Mouse (Mus musculus) liver, adult 2 months (tissue): ENCODE measurements at regions not wholly inside any gene's neighbourhood (a gene's known extent, or its start where the extent isn't known, plus 50 kb on each side); places are given as distances from the start of the nearest gene placed in this dataset.

Experiments used
- DNase-seq: peaks from one replicate; pipeline ENCODE4 v3.0.0-alpha.2; 2011; ENCODE audit warnings: low read depth, low spot score; ENCODE audit errors: extremely low read depth
- H3K27ac ChIP-seq: fragments of 200-500 bp; replicated peaks from 2 replicates; pipeline ENCODE4 v1.5.1; 2012; ENCODE audit warnings: low read depth, mild to moderate bottlenecking, control low read depth, inconsistent platforms, low read length; ENCODE audit not compliant: insufficient read depth
- H3K27me3 ChIP-seq: fragments of 200-500 bp; 2 replicates; pipeline ENCODE4 v1.6.1; 2012; ENCODE audit warnings: mild to moderate bottlenecking, moderate library complexity, low read length, inconsistent platforms; ENCODE audit not compliant: control insufficient read depth, insufficient read depth
- H3K36me3 ChIP-seq: fragments of 200-500 bp; 2 replicates; pipeline ENCODE4 v1.6.1; 2012; ENCODE audit warnings: low read length, inconsistent platforms; ENCODE audit not compliant: control insufficient read depth, insufficient read depth
- H3K4me1 ChIP-seq: fragments of 200-500 bp; 2 replicates; pipeline ENCODE4 v1.6.1; 2011; ENCODE audit warnings: low read length; ENCODE audit not compliant: control insufficient read depth, insufficient read depth
- H3K4me3 ChIP-seq: fragments of 200-500 bp; 2 replicates; pipeline ENCODE4 v1.5.1; 2011; ENCODE audit warnings: low read depth, mild to moderate bottlenecking, control low read depth, low read length, moderate library complexity; ENCODE audit not compliant: insufficient read depth
- H3K79me2 ChIP-seq: fragments of 200-500 bp; 2 replicates; pipeline ENCODE4 v1.6.1; 2012; ENCODE audit warnings: inconsistent platforms, mild to moderate bottlenecking, low read length, moderate library complexity; ENCODE audit not compliant: control insufficient read depth, insufficient read depth
- H3K9ac ChIP-seq: fragments of 200-500 bp; 2 replicates; pipeline ENCODE4 v1.6.1; 2012; ENCODE audit warnings: low read depth, mild to moderate bottlenecking, control low read depth, inconsistent platforms, low read length
- CTCF ChIP-seq: fragments of 200-500 bp; IDR thresholded peaks from 2 replicates; pipeline ENCODE4 v1.5.1; 2011; ENCODE audit warnings: low read depth, low read length, control low read depth
- POLR2A ChIP-seq: fragments of 200-500 bp; IDR thresholded peaks from 2 replicates; pipeline ENCODE4 v1.6.1; 2011; ENCODE audit warnings: low read length, control low read depth; ENCODE audit not compliant: insufficient read depth; ENCODE audit errors: extremely low read depth
- WGBS: fragments of 180-500 bp; shearing (Covaris S2); methylation state at CpG from one replicate; pipeline ENCODE4 v1.1.7; 2018; 5-methylcytosine and 5-hydroxymethylcytosine counted together

DNA sequence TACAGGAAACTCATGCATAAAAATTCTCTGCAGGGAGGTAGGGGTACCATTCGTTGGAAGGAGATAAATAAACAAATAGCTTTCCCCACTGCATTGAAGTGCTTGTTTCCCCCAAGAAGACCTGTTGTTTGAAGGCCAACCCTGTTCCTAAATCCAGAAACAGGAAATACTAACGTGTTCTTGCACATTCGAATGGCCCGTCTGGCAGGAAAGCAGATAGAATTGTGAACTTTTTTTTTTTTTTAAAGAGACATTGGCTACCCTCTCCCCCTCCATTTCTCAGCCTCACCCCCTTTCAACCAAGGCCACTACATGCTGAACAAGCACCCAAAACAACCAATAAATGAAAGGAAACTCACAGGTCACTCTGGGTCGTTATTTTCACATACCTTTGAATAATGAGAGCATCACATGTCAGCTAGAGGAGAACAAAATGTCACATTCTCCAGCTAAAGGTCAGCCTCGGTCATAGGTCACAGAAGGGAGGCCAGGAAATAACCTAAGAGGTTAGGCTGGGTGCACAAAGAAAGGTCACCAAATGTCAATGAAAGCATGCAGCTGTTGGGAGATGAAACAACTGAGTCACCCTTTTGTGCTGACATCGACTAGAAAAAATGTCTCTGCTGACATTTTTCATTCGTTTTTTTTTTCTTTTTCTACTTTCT lies 250.8 kb upstream of the Usp25 start:
- WGBS, result 19% methylated on average over 8 of the region's 8 CpGs
- Histone ChIP-seq H3K4me1 (peaks cover 2% of the 10 kb centered on the region; the same call in 1 of the 2 replicates), H3K27ac (no peak overlapping the region), H3K9ac (no peak overlapping the region), H3K79me2 (no peaks in the 10 kb centered on the region), H3K4me3 (no peak overlapping the region), H3K27me3 (no peaks in the 10 kb centered on the region), H3K36me3 (no peaks in the 10 kb centered on the region)
- no peak for TF ChIP-seq CTCF
- no peak for TF ChIP-seq POLR2A
- peak; percentile 71 for DNase-seq

DNA sequence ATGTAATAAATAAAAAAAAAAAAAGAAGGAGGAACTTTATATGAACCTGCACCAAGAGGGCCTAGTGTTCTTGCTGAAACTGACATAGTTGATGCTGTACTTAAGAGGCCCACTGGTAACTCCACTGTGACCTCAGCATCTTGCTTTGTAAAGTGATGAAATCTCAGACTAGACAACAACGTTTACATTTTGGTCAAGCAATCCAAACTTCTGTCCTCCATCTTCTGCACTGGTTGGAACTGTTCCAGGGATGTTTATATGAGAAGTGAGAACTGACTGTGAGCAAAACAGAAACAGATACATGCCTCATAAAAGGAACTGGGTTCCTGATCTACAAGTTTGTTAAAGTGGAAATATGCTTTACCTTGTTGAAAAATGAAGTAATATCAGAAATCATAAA lies 251.7 kb upstream of the Usp25 start:
- peak; percentile 31 for DNase-seq
- Histone ChIP-seq H3K79me2 (no peaks in the 10 kb centered on the region), H3K27me3 (no peaks in the 10 kb centered on the region), H3K9ac (no peak overlapping the region), H3K4me1 (peaks cover 2% of the 10 kb centered on the region; the same call in 1 of the 2 replicates), H3K36me3 (no peaks in the 10 kb centered on the region), H3K4me3 (no peak overlapping the region), H3K27ac (no peak overlapping the region)
- 55% methylated on average over 1 of the region's 1 CpGs for WGBS
- no peak for TF ChIP-seq CTCF
- no peak for TF ChIP-seq POLR2A

DNA sequence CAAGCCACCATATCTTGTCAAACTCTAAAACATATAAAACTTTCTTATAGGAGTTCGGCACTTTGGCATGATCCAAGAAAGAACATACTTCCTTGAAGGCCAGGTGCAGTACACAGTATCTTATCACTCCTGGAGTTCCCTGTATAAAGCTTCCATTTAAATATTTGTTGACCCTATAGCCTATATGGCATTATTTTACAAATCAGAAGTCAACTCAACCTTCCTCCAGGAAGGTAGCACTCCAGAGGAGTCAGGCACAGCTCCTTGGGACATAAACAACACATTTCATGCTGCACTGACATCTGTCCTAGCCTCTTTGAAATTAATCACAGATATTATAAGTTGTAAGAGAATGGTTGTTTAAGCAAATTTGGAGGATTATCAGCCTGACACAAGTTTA lies 252.5 kb upstream of the Usp25 start:
- H3K4me3 ChIP-seq, result no peak overlapping the region
- no peaks in the 10 kb centered on the region for H3K79me2 ChIP-seq
- TF ChIP-seq POLR2A (no peak), CTCF (no peak)
- WGBS, result 92% methylated on average over 1 of the region's 1 CpGs
- no peaks in the 10 kb centered on the region for H3K27me3 ChIP-seq
- no peak for DNase-seq
- no peak overlapping the region for H3K9ac ChIP-seq
- no peak overlapping the region for H3K27ac ChIP-seq
- H3K36me3 ChIP-seq, result no peaks in the 10 kb centered on the region
- peaks cover 2% of the 10 kb centered on the region; the same call in 1 of the 2 replicates for H3K4me1 ChIP-seq

GRCm38 (mm10) chr16:76754871-76755270 lies 258.6 kb upstream of the Usp25 start:
- Histone ChIP-seq H3K4me3 (no peak overlapping the region), H3K9ac (no peak overlapping the region), H3K79me2 (no peaks in the 10 kb centered on the region), H3K27me3 (no peaks in the 10 kb centered on the region), H3K27ac (no peak overlapping the region), H3K36me3 (no peaks in the 10 kb centered on the region), H3K4me1 (no peaks in the 10 kb centered on the region)
- TF ChIP-seq CTCF (no peak), POLR2A (no peak)
- DNase-seq, result peak; percentile 73
- WGBS, result 12% methylated on average over 3 of the region's 3 CpGs

DNA sequence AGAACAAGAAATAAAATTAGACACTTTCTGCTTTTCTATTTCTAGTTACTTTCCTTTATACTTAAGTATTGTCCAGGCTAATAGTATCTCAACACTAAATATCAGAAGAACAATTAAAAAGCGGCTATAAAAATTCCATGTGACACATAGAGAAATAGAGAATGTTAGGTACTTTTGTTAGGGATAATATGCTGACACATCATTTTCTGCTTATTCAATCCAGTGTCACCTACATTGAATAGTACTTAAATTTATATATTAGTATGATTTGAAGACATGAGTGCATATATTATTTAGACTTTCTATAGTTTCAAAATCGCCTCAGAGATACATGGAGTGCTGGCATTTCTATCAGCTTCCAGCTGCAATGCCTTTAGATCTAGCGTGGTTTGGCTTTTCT lies 267.1 kb upstream of the Usp25 start:
- H3K36me3 ChIP-seq, result no peaks in the 10 kb centered on the region
- H3K4me1 ChIP-seq, result no peaks in the 10 kb centered on the region
- 97% methylated on average over 3 of the region's 3 CpGs for WGBS
- no peak overlapping the region for H3K27ac ChIP-seq
- no peak overlapping the region for H3K9ac ChIP-seq
- no peak overlapping the region for H3K4me3 ChIP-seq
- TF ChIP-seq CTCF (no peak), POLR2A (no peak)
- no peaks in the 10 kb centered on the region for H3K27me3 ChIP-seq
- DNase-seq, result no peak
- no peaks in the 10 kb centered on the region for H3K79me2 ChIP-seq

DNA sequence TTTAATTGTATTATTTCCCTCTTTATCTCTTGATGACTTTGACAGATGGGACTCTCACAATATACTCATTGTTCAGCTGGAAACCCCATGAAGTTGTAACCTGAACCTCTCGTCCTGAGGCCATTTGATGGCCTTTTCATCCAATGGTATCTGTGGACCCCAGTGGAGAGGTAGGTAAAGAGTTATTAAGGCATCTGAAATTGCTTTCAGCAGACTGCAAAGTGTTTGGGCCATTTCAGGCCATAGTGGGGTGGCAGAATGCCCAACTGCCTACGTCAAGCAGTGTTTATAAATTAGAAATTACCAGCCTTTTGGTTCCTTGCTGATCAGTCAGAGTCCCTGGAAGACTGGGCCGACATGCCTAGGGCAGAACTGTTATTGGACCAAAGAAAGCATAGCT lies 272.4 kb upstream of the Usp25 start:
- Histone ChIP-seq H3K79me2 (no peaks in the 10 kb centered on the region), H3K4me1 (no peaks in the 10 kb centered on the region), H3K36me3 (no peaks in the 10 kb centered on the region), H3K27me3 (no peaks in the 10 kb centered on the region), H3K9ac (no peak overlapping the region), H3K27ac (no peak overlapping the region), H3K4me3 (no peak overlapping the region)
- DNase-seq, result no peak
- WGBS, result 85% methylated on average over 3 of the region's 3 CpGs
- no peak for TF ChIP-seq CTCF
- TF ChIP-seq POLR2A, result no peak
